Comparison of ENCODE assay signal across 29 mouse cellular contexts in the genomic region with DNA sequence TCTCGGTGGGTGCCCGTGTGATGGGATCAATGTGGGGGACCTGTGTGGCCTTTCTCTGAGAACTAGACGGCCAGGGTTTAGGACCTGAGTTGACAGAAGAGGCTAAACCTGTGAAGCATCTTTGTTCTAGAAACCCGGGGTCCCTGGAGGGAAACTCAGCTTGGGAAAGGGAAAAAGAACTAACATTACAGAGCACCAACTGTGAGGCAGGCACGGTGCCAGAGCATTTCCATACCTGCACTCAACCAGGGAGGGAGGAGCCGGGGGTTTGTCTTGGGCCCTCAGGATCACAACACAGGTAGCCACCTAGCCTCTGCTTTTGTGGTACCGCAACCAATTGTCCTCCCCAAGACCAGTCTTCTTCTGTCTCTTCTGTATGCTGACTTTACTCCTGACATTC. TPM values are rescaled to one million over a fixed set of nuclear protein-coding genes. Genes with fewer than 3 reads are reported as not detected.
A peak's percentile ranks its signal among the peaks of the same experiment; 100 is the strongest.
DNase-seq lines count a peak whose midpoint lies in the region; ATAC-seq and TF ChIP-seq lines count a peak whose summit lies in the region.
"Had no signal": no experiment of that assay in that cellular context is flagged by ENCODE, and none has a peak within 500 bp of the region (broad histone marks: within the 10 kb centered on the region; RNA-seq: fewer than 3 reads in every experiment).

No protein-coding gene starts in this region.

- no peak overlapping the region for H3K9ac ChIP-seq in hindbrain, postnatal 0 days (replicated peaks; ENCODE audit: low read length)
- H3K9ac ChIP-seq in hindbrain, embryonic 11.5 days (ENCODE audit: low read depth, low read length) = no peak overlapping the region
- H3K9ac ChIP-seq: embryonic facial prominence, embryonic 13.5 days; heart, embryonic 15.5 days; liver, embryonic 15.5 days; lung, embryonic 15.5 days had no signal

- no peak for TF ChIP-seq CTCF in hindbrain, postnatal 0 days (IDR thresholded peaks at IDR 0.05; ENCODE audit: low read depth)

- H3K36me3 ChIP-seq in hindbrain, postnatal 0 days (ENCODE audit: insufficient read depth, low read length) = no peaks in the 10 kb centered on the region
- no peaks in the 10 kb centered on the region for H3K36me3 ChIP-seq in hindbrain, embryonic 11.5 days (ENCODE audit: control insufficient read depth, insufficient read depth, low read length)
- H3K36me3 ChIP-seq: embryonic facial prominence, embryonic 13.5 days; heart, embryonic 15.5 days; limb, embryonic 10.5 days; liver, embryonic 15.5 days; lung, embryonic 15.5 days had no signal

- 34% methylated on average over 7 of the region's 7 CpGs for WGBS in hindbrain, postnatal 0 days
- WGBS in hindbrain, embryonic 11.5 days = 54% methylated on average over 7 of the region's 7 CpGs

- H3K9me3 ChIP-seq in hindbrain, postnatal 0 days (ENCODE audit: low read length) = no peaks in the 10 kb centered on the region
- H3K9me3 ChIP-seq in hindbrain, embryonic 11.5 days (ENCODE audit: control insufficient read depth, low read length) = no peaks in the 10 kb centered on the region
- H3K9me3 ChIP-seq: embryonic facial prominence, embryonic 13.5 days; heart, embryonic 15.5 days; limb, embryonic 10.5 days; liver, embryonic 15.5 days; lung, embryonic 15.5 days had no signal

- DNase-seq in cerebellum, postnatal 10 days = peak; percentile 59 to 65
- no peak for DNase-seq in cerebellum, postnatal 4 days (ENCODE audit: low spot score in 2 of 2)
- no peak for DNase-seq in hindbrain, postnatal 0 days (ENCODE audit: low spot score)
- DNase-seq in hindbrain, embryonic 11.5 days (ENCODE audit: low spot score) = no peak
- peak; percentile 24 for DNase-seq in right cerebral cortex, postnatal 25 days
- no peak for DNase-seq in right cerebral cortex, adult 2 months (ENCODE audit: low spot score in 2 of 2)
- DNase-seq in right cerebral cortex, postnatal 4 days = peak; percentile 65
- DNase-seq in lung, postnatal 14 days = no peak
- DNase-seq: adrenal gland, postnatal 36 days; cerebellum, adult 11-12 months; embryo, embryonic 11 days; gastrocnemius, adult 2 months; heart, postnatal 36 days; kidney, adult 11 months; liver had no signal

- H3K4me2 ChIP-seq in hindbrain, postnatal 0 days (ENCODE audit: low read depth, low read length) = no peak overlapping the region
- H3K4me2 ChIP-seq in hindbrain, embryonic 11.5 days (replicated peaks; ENCODE audit: low read depth, low read length) = no peak overlapping the region
- H3K4me2 ChIP-seq: embryonic facial prominence, embryonic 13.5 days; heart, embryonic 15.5 days; liver, embryonic 15.5 days; lung, embryonic 15.5 days had no signal

- no peak for ATAC-seq in hindbrain, postnatal 0 days
- no peak for ATAC-seq in hindbrain, embryonic 11.5 days (ENCODE audit: low FRiP score)
- ATAC-seq: CD4-positive, CD25-positive, alpha-beta regulatory T cell, adult 4 months; midbrain, embryonic 16.5 days had no signal

- H3K27me3 ChIP-seq in hindbrain, postnatal 0 days (ENCODE audit: insufficient read depth, low read length) = no peaks in the 10 kb centered on the region
- H3K27me3 ChIP-seq in hindbrain, embryonic 11.5 days (ENCODE audit: control insufficient read depth, insufficient read depth, low read length) = no peaks in the 10 kb centered on the region
- H3K27me3 ChIP-seq: lung, embryonic 15.5 days had no signal

- H3K27ac ChIP-seq in hindbrain, postnatal 0 days = 0 out of 2 replicates have a peak overlapping the region, but pooled peaks have one; percentile 11
- H3K27ac ChIP-seq in hindbrain, embryonic 11.5 days (ENCODE audit: low read depth, low read length) = no peak overlapping the region
- H3K27ac ChIP-seq: embryonic facial prominence, embryonic 13.5 days; gastrocnemius, adult 2 months; heart, embryonic 15.5 days; limb, embryonic 10.5 days; liver, embryonic 15.5 days; lung, embryonic 15.5 days; macrophage had no signal

- H3K4me3 ChIP-seq in hindbrain, postnatal 0 days (ENCODE audit: low read length) = no peak overlapping the region
- no peak overlapping the region for H3K4me3 ChIP-seq in hindbrain, embryonic 11.5 days (ENCODE audit: low read depth, low read length)
- H3K4me3 ChIP-seq: embryonic facial prominence, embryonic 13.5 days; erythroblast, embryonic 14.5 days; gastrocnemius, adult 2 months; heart, embryonic 15.5 days; limb, embryonic 10.5 days; liver, embryonic 15.5 days; lung, embryonic 15.5 days; myocyte had no signal

- peaks cover 25% of the 10 kb centered on the region; the same call in 1 of the 2 replicates for H3K4me1 ChIP-seq in hindbrain, postnatal 0 days (ENCODE audit: insufficient read depth, low read length)
- H3K4me1 ChIP-seq in hindbrain, embryonic 11.5 days (replicated peaks; ENCODE audit: control insufficient read depth, insufficient read depth, low read length) = no peaks in the 10 kb centered on the region
- H3K4me1 ChIP-seq: liver, embryonic 15.5 days had no signal

RNA-seq across cellular contexts. Expression of gene Neurod2, which starts 41.5 kb away (rescaled TPM):
- 87.0 and 93.2 TPM in 2 replicates for total RNA-seq in hindbrain, postnatal 0 days (2014; rRNA removed)
- polyA plus RNA-seq in hindbrain, postnatal 0 days (2015; fragmentation: Nextera tagmentation; extraction: Ambion mirVana) = 30.7 and 34.3 TPM in 2 replicates
- polyA plus RNA-seq in hindbrain, embryonic 11.5 days (2014; fragmentation: Nextera tagmentation; extraction: Ambion mirVana) = 0.27 and 0.36 TPM in 2 replicates
- total RNA-seq: adrenal gland, postnatal 36 days; gastrocnemius, adult 2 months; gastrocnemius, postnatal 4 days; heart, postnatal 36 days had no signal
- polyA plus RNA-seq: CD4-positive, CD25-positive, alpha-beta regulatory T cell, adult 4 months; erythroblast, embryonic 14.5 days; heart, embryonic 15.5 days; kidney, embryonic 16.5 days; large intestine, adult 2 months; limb, embryonic 10.5 days; liver, embryonic 15.5 days; lung, embryonic 15.5 days; macrophage; myocyte; thymus, postnatal 0 days had no signal

Comparison
In these comparisons a context has a peak if more than half of its experiments do, and no peak if none do; other contexts are left out.
1. DNase-seq: peak in cerebellum, postnatal 10 days (2 of 2), right cerebral cortex, postnatal 25 days (single experiment) and right cerebral cortex, postnatal 4 days (single experiment); none in cerebellum, postnatal 4 days (0 of 2), hindbrain, postnatal 0 days (single experiment), hindbrain, embryonic 11.5 days (single experiment), right cerebral cortex, adult 2 months (0 of 2) and lung, postnatal 14 days (single experiment).
2. RNA of gene Neurod2, which starts 41.5 kb away (polyA plus RNA-seq): 30.7 to 34.3 TPM in hindbrain, postnatal 0 days; 0.27 to 0.36 TPM in hindbrain, embryonic 11.5 days; every median in the first group is over 10 times any median in the second.